Mouse (Mus musculus) midbrain, embryonic 12.5 days (tissue): ENCODE results near the gene Pgm5. TPM values are rescaled to one million over a fixed set of nuclear protein-coding genes. Genes with fewer than 3 reads are reported as not detected.

Experiments used
- ATAC-seq: fragments of 200-750 bp; cut with Nextera tagmentation; 2 replicates; pipeline ENCODE4 v1.8.0; 2017; ENCODE audit warnings: low read depth, moderate TSS enrichment, moderate library complexity; ENCODE audit not compliant: low FRiP score
- H3K27ac ChIP-seq: fragments of 300-500 bp; sonication (generic); replicated peaks from 2 replicates; pipeline ENCODE4 v1.5.1; 2016; ENCODE audit warnings: mild to moderate bottlenecking
- H3K27me3 ChIP-seq: fragments of 300-500 bp; sonication (generic); 2 replicates; pipeline ENCODE4 v1.6.1; 2016; ENCODE audit warnings: mild to moderate bottlenecking
- H3K36me3 ChIP-seq: fragments of 300-500 bp; sonication (generic); 2 replicates; pipeline ENCODE4 v1.6.1; 2016
- H3K4me1 ChIP-seq: fragments of 300-500 bp; sonication (generic); 2 replicates; pipeline ENCODE4 v1.6.1; 2016
- H3K4me2 ChIP-seq: fragments of 300-500 bp; sonication (generic); replicated peaks from 2 replicates; pipeline ENCODE4 v1.6.1; 2016; ENCODE audit warnings: mild to moderate bottlenecking, moderate library complexity
- H3K4me3 ChIP-seq: fragments of 300-500 bp; sonication (generic); 2 replicates; pipeline ENCODE4 v1.5.1; 2016; ENCODE audit warnings: mild to moderate bottlenecking
- H3K9ac ChIP-seq: fragments of 300-500 bp; sonication (generic); replicated peaks from 2 replicates; pipeline ENCODE4 v1.6.1; 2016; ENCODE audit warnings: mild to moderate bottlenecking, moderate library complexity
- H3K9me3 ChIP-seq: fragments of 300-500 bp; sonication (generic); 2 replicates; pipeline ENCODE4 v1.6.1; 2016; ENCODE audit warnings: mild to moderate bottlenecking
- WGBS: fragments of 180-500 bp; shearing (Covaris S2); methylation state at CpG from one replicate; pipeline ENCODE4 v1.1.7; 2016; 5-methylcytosine and 5-hydroxymethylcytosine counted together
- polyA plus RNA-seq: library from polyadenylated mRNA; unstranded; fragments of >200 nt; fragmentation: Nextera tagmentation; extraction: Ambion mirVana; gene quantifications from 2 replicates; pipeline ENCODE4 v1.2.1, GENCODE M21; 2016

The Pgm5 gene
- polyA plus RNA-seq, 1 experiment from 2014 or later, result 0.93 TPM

DNA sequence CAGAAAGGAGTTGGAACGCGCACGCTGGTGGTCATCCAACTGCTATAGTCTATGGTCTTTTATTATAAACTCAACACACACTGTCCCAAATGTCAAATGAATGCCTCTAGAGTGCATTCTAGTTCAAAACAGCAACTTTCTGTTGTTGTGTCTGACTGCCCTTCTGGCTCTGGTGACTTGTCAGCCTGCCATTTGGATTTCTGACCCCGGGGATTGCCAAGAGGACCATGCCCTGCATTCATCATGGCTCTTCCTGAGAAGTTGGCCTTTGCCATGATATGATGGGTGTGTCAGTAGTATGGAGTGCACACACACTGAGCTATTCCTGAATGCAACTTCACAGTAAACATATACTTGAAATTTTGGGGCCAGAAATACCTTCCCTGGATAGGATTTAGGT, 172.1 kb downstream of the Pgm5 start:
- H3K4me1 ChIP-seq, result no peaks in the 10 kb centered on the region
- no peak for ATAC-seq
- no peaks in the 10 kb centered on the region for H3K9me3 ChIP-seq
- no peak overlapping the region for H3K27ac ChIP-seq
- no peaks in the 10 kb centered on the region for H3K36me3 ChIP-seq
- no peak overlapping the region for H3K9ac ChIP-seq
- H3K4me2 ChIP-seq, result no peak overlapping the region
- WGBS, result 96% methylated on average over 4 of the region's 4 CpGs
- H3K4me3 ChIP-seq, result no peak overlapping the region
- no peaks in the 10 kb centered on the region for H3K27me3 ChIP-seq

DNA sequence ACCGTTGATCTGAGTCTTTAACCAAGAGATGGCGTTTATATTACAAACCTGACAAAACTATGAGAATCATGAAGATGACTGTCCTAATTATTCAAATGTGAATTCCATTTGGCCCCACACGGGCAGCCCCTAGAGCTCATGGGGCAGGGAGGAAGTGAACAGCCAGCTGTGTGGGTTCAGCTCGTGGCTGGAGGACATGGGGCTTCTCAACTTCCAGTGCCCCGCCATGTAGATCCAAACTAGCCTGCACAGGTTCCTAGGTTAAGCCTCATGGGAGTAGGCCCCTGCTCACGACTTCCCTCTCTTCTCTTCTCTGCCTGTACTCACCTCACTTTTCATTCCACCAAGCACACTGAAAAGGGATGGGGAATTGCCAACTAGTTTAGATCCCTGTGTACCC, 173.3 kb downstream of the Pgm5 start:
- Histone ChIP-seq H3K27me3 (no peaks in the 10 kb centered on the region), H3K9ac (no peak overlapping the region), H3K4me2 (no peak overlapping the region), H3K36me3 (no peaks in the 10 kb centered on the region), H3K4me1 (no peaks in the 10 kb centered on the region), H3K9me3 (no peaks in the 10 kb centered on the region), H3K27ac (no peak overlapping the region), H3K4me3 (no peak overlapping the region)
- 83% methylated on average over 6 of the region's 6 CpGs for WGBS
- no peak for ATAC-seq

DNA sequence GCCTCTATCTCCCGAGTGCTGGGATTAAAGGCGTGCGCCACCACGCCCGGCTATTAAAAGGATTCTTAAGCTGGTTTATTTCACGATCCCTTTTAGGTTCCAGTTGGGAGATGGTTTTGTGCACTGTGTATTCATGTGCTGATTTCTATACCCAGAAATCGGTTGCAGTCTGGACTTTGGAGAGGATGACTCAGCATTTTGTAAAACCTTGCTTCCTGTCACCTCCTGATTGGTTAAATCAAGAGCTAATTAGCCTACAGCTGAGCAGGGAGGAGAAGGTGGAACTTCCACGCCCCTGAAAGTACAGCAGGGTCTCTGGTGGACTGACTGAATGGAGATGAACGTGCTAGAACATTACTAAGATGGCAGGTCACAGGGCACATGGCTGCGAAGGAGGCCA, 175.2 kb downstream of the Pgm5 start:
- WGBS, result 87% methylated on average over 10 of the region's 10 CpGs
- Histone ChIP-seq H3K36me3 (no peaks in the 10 kb centered on the region), H3K4me2 (no peak overlapping the region)

DNA sequence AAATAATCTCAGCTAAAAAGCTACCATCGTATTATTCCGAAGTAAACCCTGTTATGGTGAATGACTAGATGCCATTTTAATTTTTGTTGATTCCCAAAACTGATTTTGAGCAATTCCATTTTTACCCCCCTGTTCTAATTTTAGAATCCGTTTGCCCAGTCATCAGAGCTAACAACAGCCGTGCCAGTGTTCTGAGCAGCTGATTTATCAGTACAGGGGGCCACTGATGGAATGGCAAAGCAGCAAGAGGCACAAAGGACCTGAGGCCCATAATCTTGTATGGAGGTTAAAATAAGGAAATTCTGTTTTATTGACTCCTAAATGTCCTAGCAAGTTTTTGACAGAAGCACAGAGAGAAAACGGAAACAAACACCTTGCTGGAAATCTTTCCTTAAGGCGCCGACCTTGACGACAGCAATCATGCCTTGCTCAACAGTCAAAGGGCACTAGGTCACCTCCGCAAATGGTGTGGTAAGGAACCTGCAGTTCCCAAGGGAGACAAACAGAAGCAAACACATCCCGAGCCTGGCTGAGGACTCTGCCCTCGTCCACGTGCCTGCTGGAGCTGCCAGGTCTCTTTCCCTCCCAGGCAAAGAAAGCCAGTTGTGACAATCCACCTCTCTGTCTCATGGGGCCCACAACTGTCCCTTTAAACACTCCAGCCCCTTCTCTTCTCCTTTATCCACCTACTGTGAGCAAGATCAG, 178.5 kb downstream of the Pgm5 start:
- H3K27me3 ChIP-seq, result no peaks in the 10 kb centered on the region
- no peak overlapping the region for H3K27ac ChIP-seq
- no peaks in the 10 kb centered on the region for H3K9me3 ChIP-seq
- H3K4me2 ChIP-seq, result no peak overlapping the region
- ATAC-seq, result no peak
- no peak overlapping the region for H3K9ac ChIP-seq
- no peaks in the 10 kb centered on the region for H3K36me3 ChIP-seq
- no peaks in the 10 kb centered on the region for H3K4me1 ChIP-seq
- WGBS, result 74% methylated on average over 12 of the region's 12 CpGs
- no peak overlapping the region for H3K4me3 ChIP-seq

More for the DNA sequence above, 175.2 kb downstream of the Pgm5 start:
- Histone ChIP-seq H3K27me3 (no peaks in the 10 kb centered on the region), H3K27ac (no peak overlapping the region), H3K9ac (no peak overlapping the region), H3K4me3 (no peak overlapping the region), H3K9me3 (no peaks in the 10 kb centered on the region), H3K4me1 (no peaks in the 10 kb centered on the region)
- ATAC-seq, result no peak

DNA sequence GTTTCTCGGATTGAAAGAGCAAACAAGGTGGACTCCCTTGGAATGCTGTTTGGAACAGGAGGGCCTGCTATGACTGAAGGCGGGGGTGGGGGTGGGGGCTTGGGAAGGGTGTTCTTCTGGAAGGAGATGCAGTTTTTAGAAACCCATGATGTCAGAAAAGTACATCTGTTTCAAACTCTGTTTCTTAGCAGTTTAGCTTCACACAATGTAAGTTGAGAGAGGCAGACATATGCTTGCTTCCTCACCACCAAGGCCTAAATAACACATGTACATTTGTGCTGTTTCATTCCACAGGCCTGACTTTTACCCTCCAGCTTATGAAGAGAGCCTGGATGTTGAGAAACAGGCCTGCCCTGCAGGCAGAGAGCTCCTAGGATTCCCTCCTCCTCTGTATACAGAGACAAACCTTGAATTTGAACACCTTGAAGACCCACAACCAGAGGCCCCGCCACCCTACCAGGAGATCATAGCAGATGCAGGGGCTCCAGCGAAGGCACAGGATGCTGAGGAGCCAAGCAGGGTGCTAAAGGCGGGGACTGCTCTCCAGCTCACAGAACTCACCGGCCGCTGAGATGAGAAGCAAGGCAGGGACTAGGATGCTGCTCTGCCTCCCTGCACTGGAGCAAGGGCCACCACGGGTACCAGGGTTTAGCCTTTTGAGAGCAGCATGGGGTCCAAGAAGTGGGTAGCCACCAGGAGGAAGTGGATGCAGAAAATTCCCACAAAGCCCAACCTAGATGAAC, 184.2 kb downstream of the Pgm5 start:
- H3K9ac ChIP-seq, result no peak overlapping the region
- WGBS, result 68% methylated on average over 8 of the region's 8 CpGs
- no peaks in the 10 kb centered on the region for H3K36me3 ChIP-seq
- no peak overlapping the region for H3K27ac ChIP-seq
- no peak overlapping the region for H3K4me2 ChIP-seq
- H3K9me3 ChIP-seq, result no peaks in the 10 kb centered on the region
- no peaks in the 10 kb centered on the region for H3K27me3 ChIP-seq
- no peaks in the 10 kb centered on the region for H3K4me1 ChIP-seq
- H3K4me3 ChIP-seq, result no peak overlapping the region
- no peak for ATAC-seq

DNA sequence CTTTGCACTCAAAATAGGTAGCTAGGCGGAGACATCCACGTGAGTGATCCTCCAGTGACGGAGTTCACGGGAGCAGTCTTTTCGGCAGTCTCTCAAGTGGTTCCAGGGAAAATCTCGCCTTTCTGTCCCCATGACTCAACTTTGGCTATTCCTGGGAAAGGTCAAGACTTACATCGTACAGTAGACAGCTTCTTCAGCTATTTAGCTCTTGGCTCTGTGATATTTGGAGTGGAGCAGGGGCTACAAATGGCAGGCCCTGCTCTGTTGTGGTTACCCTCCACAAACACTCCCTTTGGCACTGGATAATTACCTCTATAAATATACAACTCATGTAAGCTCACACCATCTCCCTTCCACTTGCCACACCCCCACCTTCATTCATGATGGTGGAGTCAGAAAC, 185.2 kb downstream of the Pgm5 start:
- no peak overlapping the region for H3K9ac ChIP-seq
- no peak overlapping the region for H3K4me2 ChIP-seq
- no peaks in the 10 kb centered on the region for H3K9me3 ChIP-seq
- H3K4me1 ChIP-seq, result no peaks in the 10 kb centered on the region
- no peaks in the 10 kb centered on the region for H3K36me3 ChIP-seq
- H3K4me3 ChIP-seq, result no peak overlapping the region
- 89% methylated on average over 7 of the region's 7 CpGs for WGBS
- ATAC-seq, result no peak
- H3K27ac ChIP-seq, result no peak overlapping the region
- H3K27me3 ChIP-seq, result no peaks in the 10 kb centered on the region

DNA sequence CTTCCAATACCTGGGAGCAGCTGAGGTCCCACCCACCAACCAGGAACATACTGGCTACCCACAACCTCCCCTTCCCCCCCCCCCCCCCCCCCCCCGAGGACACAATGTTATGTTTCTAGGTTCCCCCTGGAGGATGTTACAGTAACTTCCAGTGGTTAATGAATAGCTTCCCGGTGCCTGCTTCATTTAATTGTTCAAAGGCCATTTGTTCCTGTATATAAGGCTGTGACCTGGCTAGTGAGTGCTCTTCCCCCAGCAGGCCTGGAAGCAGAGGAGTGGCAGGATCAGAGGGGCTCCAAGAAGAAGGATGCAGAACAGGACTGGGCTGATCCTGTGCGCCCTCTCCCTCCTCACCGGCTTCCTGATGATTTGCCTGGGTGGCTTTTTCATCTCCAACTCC, 187.9 kb downstream of the Pgm5 start, which contains the start of gene Tmem252:
Gene Tmem252 (plus strand): TSS at position 247 of the 400 bp plus-strand sequence.
- 75% methylated on average over 3 of the region's 4 CpGs for WGBS

DNA sequence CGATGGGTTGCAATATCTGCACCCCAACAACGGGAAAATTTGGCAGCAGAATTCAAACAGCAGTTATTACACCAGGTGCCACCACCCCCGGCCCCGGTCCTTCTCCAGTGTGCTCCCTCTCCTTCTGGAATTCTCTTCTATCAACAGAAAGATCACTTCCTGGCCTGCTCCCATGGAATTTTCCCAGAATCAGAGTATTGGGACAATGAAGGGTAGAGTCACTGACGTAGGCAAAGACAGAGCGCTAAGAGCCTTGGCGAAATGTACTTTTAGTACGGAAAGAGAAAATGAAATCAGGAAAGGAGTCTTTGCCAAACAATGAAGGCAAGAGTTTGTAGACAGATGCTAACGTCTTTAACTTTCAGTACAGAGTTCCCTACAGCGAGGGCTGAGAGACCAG, 188.3 kb downstream of the Pgm5 start:
- 91% methylated on average over 10 of the region's 10 CpGs for WGBS

More for the DNA sequence above, 187.9 kb downstream of the Pgm5 start, which contains the start of gene Tmem252:
- Histone ChIP-seq H3K27me3 (no peaks in the 10 kb centered on the region), H3K4me1 (no peaks in the 10 kb centered on the region), H3K9ac (no peak within 1 kb of the TSS), H3K4me3 (no peak within 1 kb of the TSS), H3K9me3 (no peaks in the 10 kb centered on the region), H3K27ac (no peak within 1 kb of the TSS), H3K4me2 (no peak within 1 kb of the TSS), H3K36me3 (no peaks in the 10 kb centered on the region)
- ATAC-seq, result no peak

DNA sequence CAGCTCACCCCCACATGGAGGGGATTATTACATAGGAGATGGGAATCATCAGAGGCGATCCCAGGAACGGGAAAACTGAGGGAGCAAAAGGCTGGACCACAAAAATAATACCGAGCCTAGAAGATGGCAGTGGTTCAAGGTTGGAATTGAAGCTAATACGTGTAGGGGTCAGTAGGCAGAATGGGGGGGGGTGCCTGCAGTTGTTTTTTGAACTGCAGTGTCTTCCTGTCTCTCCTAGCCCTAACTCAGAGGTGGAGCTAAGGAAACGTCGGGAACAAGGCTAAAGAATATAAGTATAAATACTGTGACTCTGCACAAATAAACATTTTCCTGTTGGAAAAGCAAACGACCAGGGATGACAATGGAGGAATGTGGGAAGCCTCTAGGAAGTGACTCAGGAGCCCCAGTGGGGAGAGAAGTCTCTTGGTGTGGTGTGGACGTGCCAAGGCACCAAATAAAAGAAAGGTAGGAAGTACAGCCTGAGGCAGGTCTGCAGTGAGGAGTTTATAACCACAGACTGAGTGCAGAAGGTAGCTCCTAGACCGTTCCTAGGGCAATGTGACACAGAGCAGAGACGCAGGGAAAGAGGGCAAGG, 189.2 kb downstream of the Pgm5 start:
- no peaks in the 10 kb centered on the region for H3K4me1 ChIP-seq
- no peaks in the 10 kb centered on the region for H3K27me3 ChIP-seq
- H3K4me3 ChIP-seq, result no peak overlapping the region
- ATAC-seq, result no peak
- no peak overlapping the region for H3K27ac ChIP-seq
- 84% methylated on average over 10 of the region's 10 CpGs for WGBS
- no peak overlapping the region for H3K4me2 ChIP-seq
- no peaks in the 10 kb centered on the region for H3K36me3 ChIP-seq
- H3K9ac ChIP-seq, result no peak overlapping the region
- no peaks in the 10 kb centered on the region for H3K9me3 ChIP-seq

More for the DNA sequence above, 188.3 kb downstream of the Pgm5 start:
- Histone ChIP-seq H3K36me3 (no peaks in the 10 kb centered on the region), H3K27me3 (no peaks in the 10 kb centered on the region), H3K9me3 (no peaks in the 10 kb centered on the region), H3K27ac (no peak overlapping the region), H3K4me3 (no peak overlapping the region), H3K9ac (no peak overlapping the region), H3K4me2 (no peak overlapping the region), H3K4me1 (no peaks in the 10 kb centered on the region)
- ATAC-seq, result no peak

DNA sequence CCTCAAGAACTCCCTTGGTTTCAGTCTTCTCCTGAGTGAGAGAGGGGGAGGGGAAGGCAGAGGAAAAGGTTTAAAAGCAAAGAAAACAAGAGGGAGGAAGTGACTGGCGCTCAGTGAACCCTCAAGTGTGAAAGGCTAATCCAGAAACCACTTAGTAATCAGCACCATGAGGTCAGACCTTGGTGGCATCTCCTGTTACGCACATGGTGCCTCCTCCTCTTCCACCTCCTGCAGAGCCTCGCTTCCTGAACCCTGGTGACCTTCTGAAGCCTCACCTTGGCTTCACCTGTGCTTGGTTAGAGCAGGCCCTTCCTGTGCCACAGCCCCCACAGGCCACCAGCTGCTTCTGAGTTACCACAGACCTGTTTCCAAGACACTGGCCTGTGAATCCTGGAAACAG, 190.1 kb downstream of the Pgm5 start:
- Histone ChIP-seq H3K9ac (no peak overlapping the region), H3K4me1 (no peaks in the 10 kb centered on the region), H3K27ac (no peak overlapping the region), H3K9me3 (no peaks in the 10 kb centered on the region), H3K4me3 (no peak overlapping the region), H3K4me2 (no peak overlapping the region), H3K36me3 (no peaks in the 10 kb centered on the region), H3K27me3 (no peaks in the 10 kb centered on the region)
- ATAC-seq, result no peak
- 55% methylated on average over 3 of the region's 3 CpGs for WGBS

DNA sequence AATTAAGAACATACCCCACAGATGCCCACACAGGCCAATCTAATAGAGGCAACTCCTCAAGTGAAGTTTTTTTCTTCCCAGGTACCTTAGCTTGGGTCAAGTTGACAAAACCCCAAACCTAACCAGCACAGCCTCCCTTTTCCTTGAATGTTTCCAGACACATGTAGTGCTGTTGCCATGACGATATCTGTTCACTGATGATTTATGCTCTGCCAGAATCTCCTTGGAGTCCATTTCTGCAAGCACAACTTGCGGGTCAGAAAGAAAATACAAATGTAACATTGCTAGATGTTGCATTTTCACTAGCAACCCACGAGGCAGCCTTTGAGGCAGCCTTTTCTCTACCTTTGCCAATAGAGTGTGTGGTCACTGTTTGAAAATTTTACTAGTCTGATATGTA, 194.1 kb downstream of the Pgm5 start:
- Histone ChIP-seq H3K9ac (no peak overlapping the region), H3K4me2 (no peak overlapping the region), H3K27ac (no peak overlapping the region), H3K9me3 (no peaks in the 10 kb centered on the region), H3K36me3 (no peaks in the 10 kb centered on the region), H3K4me1 (no peaks in the 10 kb centered on the region), H3K4me3 (no peak overlapping the region), H3K27me3 (no peaks in the 10 kb centered on the region)
- no peak for ATAC-seq
- 76% methylated on average over 3 of the region's 3 CpGs for WGBS

DNA sequence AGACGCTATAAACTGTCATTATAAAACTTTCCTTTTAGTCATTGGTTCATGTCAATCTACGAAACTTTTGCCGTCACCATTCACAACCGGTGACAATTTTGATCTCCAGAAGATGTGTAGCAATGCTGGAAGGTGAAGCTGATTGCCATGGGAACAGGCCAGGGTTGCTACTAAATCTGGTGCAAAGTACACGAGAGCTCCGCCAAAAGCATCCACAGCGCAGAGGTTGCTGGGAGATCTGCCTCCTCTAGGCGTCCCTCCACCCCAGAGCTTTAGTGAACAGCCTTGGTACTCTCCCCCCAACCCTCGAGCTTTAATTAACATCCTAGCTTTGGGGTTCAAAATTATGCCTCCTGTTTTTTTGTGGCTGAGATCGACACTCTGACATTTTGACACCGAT, 195.9 kb downstream of the Pgm5 start:
- H3K4me1 ChIP-seq, result no peaks in the 10 kb centered on the region
- no peaks in the 10 kb centered on the region for H3K9me3 ChIP-seq
- ATAC-seq, result no peak
- WGBS, result 80% methylated on average over 11 of the region's 11 CpGs
- no peak overlapping the region for H3K4me3 ChIP-seq
- no peak overlapping the region for H3K4me2 ChIP-seq
- no peaks in the 10 kb centered on the region for H3K36me3 ChIP-seq
- no peak overlapping the region for H3K9ac ChIP-seq
- H3K27ac ChIP-seq, result no peak overlapping the region
- H3K27me3 ChIP-seq, result no peaks in the 10 kb centered on the region
